Mouse (Mus musculus) stomach, embryonic 14.5 days (tissue): Measurements from ENCODE around the gene Nsf. TPM values are rescaled to one million over a fixed set of nuclear protein-coding genes. Genes with fewer than 3 reads are reported as not detected.
"Not testable (repeated sequence)": the region's sequence is repeated elsewhere in the genome, so short reads cannot be mapped to it uniquely, and the experiment has no call there.

Source experiments
- ATAC-seq: fragments of 200-750 bp; cut with Nextera tagmentation; 2 replicates; pipeline ENCODE4 v1.8.0; 2017; ENCODE audit warnings: low read depth, moderate TSS enrichment; ENCODE audit not compliant: insufficient number of reproducible peaks, insufficient read depth, low FRiP score
- H3K27ac ChIP-seq: fragments of 300-500 bp; sonication (generic); 2 replicates; pipeline ENCODE4 v1.5.1; 2014; ENCODE audit warnings: mild to moderate bottlenecking, low read length, moderate library complexity, mixed read lengths
- H3K27me3 ChIP-seq: fragments of 300-500 bp; sonication (generic); 2 replicates; pipeline ENCODE4 v1.6.1; 2014; ENCODE audit warnings: low read length, control low read depth, mixed read lengths; ENCODE audit not compliant: control insufficient read depth, insufficient read depth
- H3K36me3 ChIP-seq: fragments of 300-500 bp; sonication (generic); 2 replicates; pipeline ENCODE4 v1.6.1; 2014; ENCODE audit warnings: mild to moderate bottlenecking, control low read depth, low read length, moderate library complexity, mixed read lengths; ENCODE audit not compliant: control insufficient read depth, insufficient read depth
- H3K4me1 ChIP-seq: fragments of 300-500 bp; sonication (generic); 2 replicates; pipeline ENCODE4 v1.6.1; 2014; ENCODE audit warnings: low read length, control low read depth, mixed read lengths; ENCODE audit not compliant: control insufficient read depth, insufficient read depth
- H3K4me2 ChIP-seq: fragments of 300-500 bp; sonication (generic); replicated peaks from 2 replicates; pipeline ENCODE4 v1.6.1; 2014; ENCODE audit warnings: low read depth, low read length, control low read depth
- H3K4me3 ChIP-seq: fragments of 300-500 bp; sonication (generic); 2 replicates; pipeline ENCODE4 v1.5.1; 2014; ENCODE audit warnings: low read depth, low read length, control low read depth
- H3K9ac ChIP-seq: fragments of 300-500 bp; sonication (generic); replicated peaks from 2 replicates; pipeline ENCODE4 v1.6.1; 2014; ENCODE audit warnings: low read depth, mild to moderate bottlenecking, control low read depth, low read length, moderate library complexity, mixed read lengths
- H3K9me3 ChIP-seq: fragments of 300-500 bp; sonication (generic); 2 replicates; pipeline ENCODE4 v1.6.1; 2016; ENCODE audit warnings: low read depth, low read length, control low read depth; ENCODE audit not compliant: control insufficient read depth
- WGBS: fragments of 180-500 bp; shearing (Covaris S2); extraction: QIAGEN DNeasy Blood & Tissue Kit; methylation state at CpG from one replicate; pipeline ENCODE4 v1.1.7; 2014; 5-methylcytosine and 5-hydroxymethylcytosine counted together
- polyA plus RNA-seq: library from polyadenylated mRNA; unstranded; fragments of >200 nt; fragmentation: Nextera tagmentation; extraction: Ambion mirVana; gene quantifications from 2 replicates; pipeline ENCODE4 v1.2.1, GENCODE M21; 2014

Nsf gene
- polyA plus RNA-seq, 1 experiment from 2014 or later: 46.9 TPM

DNA sequence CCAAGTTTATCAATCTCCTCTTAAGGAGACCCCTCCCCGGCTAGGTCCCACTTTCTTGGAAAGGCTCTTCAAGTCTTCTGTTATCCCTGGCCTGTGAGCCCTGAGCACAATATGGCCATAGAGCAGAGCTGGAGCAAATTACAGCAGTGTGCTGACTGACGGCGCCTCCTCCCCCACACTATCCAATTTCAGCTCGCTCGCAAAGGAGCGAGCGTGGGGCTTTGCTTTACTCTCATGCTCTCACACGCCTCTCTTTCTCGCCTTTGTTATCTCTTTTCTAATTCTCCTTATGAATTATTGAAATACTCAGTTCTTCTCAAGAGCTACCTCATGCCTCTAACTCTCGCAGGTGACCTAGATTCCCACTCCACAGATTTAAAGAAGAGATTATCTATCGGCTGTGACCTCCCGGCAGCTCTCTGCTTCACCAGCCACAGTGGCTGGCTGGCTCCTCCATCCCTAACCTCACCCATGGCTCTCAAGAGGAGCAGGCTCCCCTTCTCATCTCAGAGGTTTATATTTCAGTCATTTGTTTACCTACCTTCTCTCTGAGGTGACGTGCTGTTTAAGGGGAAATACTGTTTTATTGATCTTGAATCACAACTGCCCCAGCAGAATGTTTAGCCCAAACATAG lies 69.0 kb downstream of the Nsf start:
- Histone ChIP-seq H3K27me3 (no peaks in the 10 kb centered on the region), H3K9me3 (no peaks in the 10 kb centered on the region), H3K36me3 (peaks cover 8% of the 10 kb centered on the region; the same call in 1 of the 2 replicates), H3K4me2 (no peak overlapping the region; the same call in 1 of the 2 replicates), H3K4me1 (peaks cover 4% of the 10 kb centered on the region; the same call in 1 of the 2 replicates), H3K4me3 (no peak overlapping the region), H3K27ac (no peak overlapping the region), H3K9ac (no peak overlapping the region)
- 7% methylated on average over 13 of the region's 13 CpGs for WGBS
- ATAC-seq: no peak

DNA sequence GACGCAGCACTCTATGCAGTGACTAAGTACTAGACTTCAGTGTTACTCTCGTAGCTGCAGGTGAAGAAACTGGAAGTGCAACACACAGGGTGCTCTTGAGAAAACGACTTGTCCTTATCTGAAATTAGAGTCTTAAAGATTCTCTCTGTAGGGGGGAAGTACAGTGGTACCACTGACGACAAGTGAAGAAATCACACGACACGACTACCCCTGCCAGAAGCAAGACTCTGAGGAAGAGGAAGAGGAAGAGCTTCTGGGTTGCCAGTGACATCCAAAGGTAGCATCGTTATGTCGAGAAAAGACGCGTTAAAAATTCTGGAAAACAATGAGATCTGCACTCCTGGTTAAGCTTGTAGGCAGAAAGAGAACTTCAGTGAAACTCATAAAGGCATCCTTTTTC lies 70.1 kb downstream of the Nsf start:
- peaks cover 8% of the 10 kb centered on the region; the same call in 1 of the 2 replicates for H3K36me3 ChIP-seq
- no peak overlapping the region for H3K27ac ChIP-seq
- no peak overlapping the region for H3K4me3 ChIP-seq
- peaks cover 4% of the 10 kb centered on the region; the same call in 1 of the 2 replicates for H3K4me1 ChIP-seq
- no peaks in the 10 kb centered on the region for H3K9me3 ChIP-seq
- ATAC-seq: no peak
- no peaks in the 10 kb centered on the region for H3K27me3 ChIP-seq
- H3K4me2 ChIP-seq: no peak overlapping the region
- H3K9ac ChIP-seq: no peak overlapping the region
- WGBS: 92% methylated on average over 10 of the region's 10 CpGs

DNA sequence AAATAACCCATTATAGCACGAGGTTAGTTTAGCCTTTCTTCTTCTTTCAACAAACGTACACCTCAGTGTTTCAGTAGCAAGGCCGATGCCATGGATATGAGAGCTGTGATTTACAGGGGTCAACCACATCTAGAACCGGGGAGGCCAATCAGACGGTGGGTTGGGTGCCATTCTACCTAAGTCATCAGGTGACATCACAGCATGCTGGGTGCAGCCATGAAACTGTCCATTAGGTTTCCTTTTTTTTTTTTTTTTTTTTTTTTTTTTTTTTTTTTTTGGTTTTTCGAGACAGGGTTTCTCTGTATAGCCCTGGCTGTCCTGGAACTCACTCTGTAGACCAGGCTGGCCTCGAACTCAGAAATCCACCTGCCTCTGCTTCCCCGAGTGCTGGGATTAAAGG lies 74.4 kb downstream of the Nsf start:
- not testable (repeated sequence) for H3K4me2 ChIP-seq, H3K9me3 ChIP-seq, H3K27ac ChIP-seq, H3K4me1 ChIP-seq, H3K4me3 ChIP-seq, ATAC-seq, H3K27me3 ChIP-seq, H3K9ac ChIP-seq, H3K36me3 ChIP-seq
- WGBS: 93% methylated on average over 6 of the region's 8 CpGs

DNA sequence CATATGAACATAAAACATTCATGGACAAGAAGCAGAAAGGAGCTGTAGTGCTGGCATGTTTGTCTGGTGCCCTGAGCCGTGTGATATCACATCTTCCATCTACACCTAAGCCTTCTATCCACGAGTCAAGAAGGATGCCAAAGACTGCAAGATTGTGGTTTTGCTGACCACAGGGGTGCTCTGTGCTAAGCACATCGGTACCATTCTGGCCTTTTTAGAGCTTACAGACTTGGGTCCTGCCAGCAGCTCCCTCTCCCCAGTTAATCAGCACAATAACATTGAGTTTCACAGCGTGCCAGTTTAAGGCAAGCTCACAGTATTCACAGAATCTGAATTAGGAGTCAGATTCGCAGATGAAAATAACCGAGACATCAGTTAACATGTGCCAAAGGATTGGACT lies 75.4 kb downstream of the Nsf start:
- no peak overlapping the region for H3K4me3 ChIP-seq
- H3K27me3 ChIP-seq: no peaks in the 10 kb centered on the region
- H3K9me3 ChIP-seq: peaks cover 7% of the 10 kb centered on the region
- 81% methylated on average over 6 of the region's 6 CpGs for WGBS
- no peak overlapping the region for H3K27ac ChIP-seq
- H3K9ac ChIP-seq: no peak overlapping the region
- H3K4me2 ChIP-seq: no peak overlapping the region
- no peak for ATAC-seq
- H3K4me1 ChIP-seq: no peaks in the 10 kb centered on the region
- peaks cover 8% of the 10 kb centered on the region; the same call in 1 of the 2 replicates for H3K36me3 ChIP-seq

DNA sequence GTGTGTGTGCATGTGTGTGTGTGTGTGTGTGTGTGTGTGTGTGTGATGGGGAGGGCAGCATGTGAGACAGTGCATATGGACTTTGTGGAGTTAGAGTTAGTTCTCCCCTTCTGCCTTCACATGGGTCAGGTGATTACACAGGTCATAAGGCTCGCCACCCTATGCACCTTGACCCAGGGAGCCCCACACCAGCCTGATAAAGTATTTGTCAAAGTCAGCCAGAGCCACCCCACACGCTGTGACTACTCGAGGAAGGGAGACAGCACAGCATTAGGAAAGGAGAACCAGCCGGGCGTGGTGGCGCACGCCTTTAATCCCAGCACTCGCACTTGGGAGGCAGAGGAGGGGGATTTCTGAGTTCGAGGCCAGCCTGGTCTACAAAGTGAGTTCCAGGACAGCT lies 83.5 kb downstream of the Nsf start:
- H3K9me3 ChIP-seq: peaks cover 7% of the 10 kb centered on the region
- WGBS: 88% methylated on average over 9 of the region's 9 CpGs
- no peaks in the 10 kb centered on the region for H3K4me1 ChIP-seq
- ATAC-seq: no peak
- no peak overlapping the region for H3K4me2 ChIP-seq
- H3K4me3 ChIP-seq: no peak overlapping the region
- peaks cover 5% of the 10 kb centered on the region; the same call in 1 of the 2 replicates for H3K36me3 ChIP-seq
- H3K27ac ChIP-seq: no peak overlapping the region
- no peaks in the 10 kb centered on the region for H3K27me3 ChIP-seq
- no peak overlapping the region for H3K9ac ChIP-seq

DNA sequence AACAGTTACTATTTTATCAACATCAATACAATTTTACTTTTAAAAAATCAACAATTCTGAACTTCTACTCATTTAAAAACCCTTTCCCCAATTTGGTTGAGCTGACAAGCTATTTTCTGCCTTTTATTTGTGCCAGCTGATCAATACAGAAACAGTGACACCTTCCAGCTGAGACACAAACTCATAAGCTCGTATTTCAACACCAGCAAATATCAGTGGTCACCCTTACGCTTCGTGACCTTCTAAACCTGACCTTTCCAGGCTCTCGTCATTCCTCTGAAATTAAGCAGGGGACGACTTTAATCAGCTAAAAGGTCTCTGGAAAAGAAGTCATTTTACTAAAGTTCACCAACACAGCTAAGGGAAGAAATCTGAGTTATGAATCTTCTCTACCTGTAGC lies 86.2 kb downstream of the Nsf start:
- Histone ChIP-seq H3K36me3 (peaks cover 5% of the 10 kb centered on the region; the same call in 1 of the 2 replicates), H3K9ac (no peak overlapping the region), H3K27me3 (no peaks in the 10 kb centered on the region), H3K27ac (no peak overlapping the region), H3K4me3 (no peak overlapping the region), H3K4me2 (no peak overlapping the region), H3K4me1 (no peaks in the 10 kb centered on the region), H3K9me3 (no peaks in the 10 kb centered on the region)
- no peak for ATAC-seq
- 56% methylated on average over 5 of the region's 5 CpGs for WGBS

DNA sequence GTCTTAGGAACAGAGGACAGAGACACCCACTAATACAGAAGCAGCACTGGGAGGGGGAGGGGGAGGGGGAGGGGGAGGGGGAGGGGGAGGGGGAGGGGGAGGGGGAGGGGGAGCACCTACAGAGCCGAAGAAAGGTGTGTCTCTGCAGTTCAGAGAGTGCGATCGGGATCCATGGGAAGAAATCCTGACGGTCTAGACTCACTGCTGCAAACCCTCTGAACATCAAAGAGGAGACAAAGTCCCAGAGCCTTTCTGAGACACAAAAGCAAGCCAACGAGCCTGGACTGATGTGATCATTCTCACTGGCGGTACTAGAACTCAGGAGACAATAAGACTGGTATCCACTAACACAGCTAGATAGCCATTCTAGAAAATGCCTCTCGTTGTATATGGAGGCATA lies 88.5 kb downstream of the Nsf start:
- Histone ChIP-seq H3K27ac (no peak overlapping the region), H3K9me3 (no peaks in the 10 kb centered on the region), H3K4me3 (no peak overlapping the region), H3K4me1 (no peaks in the 10 kb centered on the region), H3K36me3 (no peaks in the 10 kb centered on the region), H3K4me2 (no peak overlapping the region), H3K9ac (no peak overlapping the region), H3K27me3 (no peaks in the 10 kb centered on the region)
- ATAC-seq: no peak
- WGBS: 75% methylated on average over 7 of the region's 7 CpGs

DNA sequence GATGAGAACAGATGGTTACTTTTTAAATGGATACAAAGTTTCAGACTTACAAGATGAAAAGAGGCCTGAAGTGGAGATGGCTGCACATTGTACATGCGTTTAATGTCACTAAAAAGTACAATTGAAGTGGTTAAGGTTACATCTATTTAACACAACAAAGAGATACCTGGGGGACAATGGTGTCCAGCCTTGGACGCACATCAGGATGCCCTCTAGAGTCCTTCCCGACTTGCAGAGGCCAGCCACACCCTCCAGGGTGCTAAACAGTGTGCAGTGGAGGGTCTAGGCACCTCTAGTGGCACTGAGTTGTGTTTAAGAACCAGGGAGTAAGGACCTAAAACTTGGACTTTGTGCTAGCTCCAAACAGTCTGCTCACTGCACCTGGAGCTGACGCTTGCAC lies 89.4 kb downstream of the Nsf start:
- WGBS: 86% methylated on average over 4 of the region's 4 CpGs
- H3K4me1 ChIP-seq: no peaks in the 10 kb centered on the region
- H3K9me3 ChIP-seq: no peaks in the 10 kb centered on the region
- H3K27me3 ChIP-seq: no peaks in the 10 kb centered on the region
- H3K27ac ChIP-seq: no peak overlapping the region
- no peak for ATAC-seq
- H3K36me3 ChIP-seq: peaks cover under 1% of the 10 kb centered on the region; the same call in 1 of the 2 replicates
- H3K9ac ChIP-seq: no peak overlapping the region
- H3K4me3 ChIP-seq: no peak overlapping the region
- H3K4me2 ChIP-seq: no peak overlapping the region

DNA sequence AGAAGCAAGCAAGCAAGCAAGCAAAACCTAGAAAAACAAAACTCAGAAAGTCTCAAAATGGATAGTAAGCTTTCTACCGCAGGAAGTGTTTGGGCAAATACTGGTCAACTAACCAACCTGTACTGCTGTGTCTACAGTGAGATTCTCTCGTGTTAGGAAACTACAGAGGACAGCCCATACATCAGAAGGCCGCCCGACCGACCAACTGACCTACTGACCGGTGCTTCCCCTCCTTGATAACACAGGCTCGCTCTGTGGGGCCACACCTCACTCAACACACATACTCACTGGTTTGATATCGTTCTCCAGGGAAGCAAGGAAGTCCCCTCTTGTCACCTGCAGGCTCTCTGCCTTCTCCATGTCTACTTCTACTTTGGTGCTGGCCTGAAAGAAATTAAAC lies 90.9 kb downstream of the Nsf start:
- no peak for ATAC-seq
- Histone ChIP-seq H3K9ac (no peak overlapping the region), H3K27me3 (no peaks in the 10 kb centered on the region), H3K4me1 (no peaks in the 10 kb centered on the region), H3K4me2 (no peak overlapping the region), H3K27ac (no peak overlapping the region), H3K36me3 (peaks cover 10% of the 10 kb centered on the region), H3K4me3 (no peak overlapping the region), H3K9me3 (no peaks in the 10 kb centered on the region)
- WGBS: 68% methylated on average over 8 of the region's 8 CpGs
